Mouse (Mus musculus): ENCODE data around the gene Zfp277.

DNA sequence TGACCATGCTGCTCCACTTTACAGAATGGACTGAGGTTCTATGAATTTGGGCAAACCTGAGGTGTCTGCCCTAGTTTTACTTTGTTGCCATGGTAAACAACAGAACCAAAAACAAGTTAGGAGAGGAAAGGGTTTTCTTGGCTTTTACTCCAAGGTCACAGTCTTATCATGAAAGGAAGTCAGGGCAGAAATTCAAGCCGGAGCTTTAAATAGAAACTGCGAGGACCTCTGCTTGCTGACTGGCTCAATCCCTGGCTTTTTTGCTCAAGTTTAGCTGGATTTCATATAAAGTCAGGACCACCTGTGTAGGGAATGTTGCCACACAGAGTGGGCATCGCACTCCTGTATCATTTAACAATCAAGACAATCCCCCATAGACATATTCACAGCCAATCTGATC is 147.1 kb downstream of the Zfp277 start:
- no peak for TF ChIP-seq POLR2A (IDR thresholded peaks at IDR 0.05; ENCODE audit: borderline replicate concordance, extremely low read depth, low read depth, low read length)
- no peak for TF ChIP-seq CTCF (IDR thresholded peaks at IDR 0.05; ENCODE audit: insufficient read depth, low read length)

Data from lung, adult 2 months (tissue).